Mouse (Mus musculus): ENCODE results near the gene Nrcam.
A peak's percentile ranks its signal among the peaks of the same experiment; 100 is the strongest.

Gene Nrcam

GRCm38 (mm10) chr12:44357881-44358280 lies 29.2 kb downstream of the Nrcam start:
- no peak for DNase-seq (ENCODE audit: low spot score in 2 of 2)

GRCm38 (mm10) chr12:44371076-44371710 lies 42.5 kb downstream of the Nrcam start:
- no peak for DNase-seq (ENCODE audit: low spot score in 2 of 2)

- no peak for DNase-seq (ENCODE audit: low spot score in 2 of 2)
Measured at GRCm38 (mm10) chr12:44375956-44376355, 47.3 kb downstream of the Nrcam start.

DNA sequence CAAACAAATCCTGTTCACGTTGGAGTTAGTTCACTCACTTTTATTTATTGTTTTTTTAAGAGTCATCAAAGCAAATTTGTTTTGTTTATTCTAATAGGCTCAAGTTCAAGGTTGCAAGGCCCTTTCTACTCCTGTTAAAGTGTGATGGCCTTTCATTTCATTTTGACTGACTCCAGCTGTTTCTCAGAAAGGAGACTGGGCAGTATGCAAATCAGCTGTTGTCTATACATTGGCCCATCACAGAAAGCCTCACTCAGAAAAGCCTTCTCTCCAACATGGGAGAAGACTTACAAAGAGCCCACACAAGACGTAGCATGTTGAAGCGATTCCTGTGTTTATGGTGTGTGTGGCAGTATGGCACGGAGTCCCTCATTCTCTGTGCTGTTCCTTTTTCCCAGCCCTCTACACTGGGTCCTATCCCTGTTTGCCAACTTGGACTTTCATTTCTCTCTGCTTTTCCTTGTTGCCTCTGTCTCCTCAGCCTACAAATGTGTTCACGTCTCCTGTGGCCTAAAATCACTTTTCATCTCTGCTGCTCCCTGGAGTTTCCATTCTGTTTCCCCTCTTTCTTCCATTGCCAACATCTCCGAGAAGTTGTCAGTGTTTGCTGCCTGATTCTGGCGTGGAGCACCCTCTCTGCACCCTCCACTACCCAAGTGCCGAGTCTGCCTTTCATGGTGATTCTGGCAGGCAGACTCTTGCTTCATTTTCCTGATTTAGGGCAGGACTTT lies 49.9 kb downstream of the Nrcam start:
- no peak for DNase-seq (ENCODE audit: low spot score in 2 of 2)

DNA sequence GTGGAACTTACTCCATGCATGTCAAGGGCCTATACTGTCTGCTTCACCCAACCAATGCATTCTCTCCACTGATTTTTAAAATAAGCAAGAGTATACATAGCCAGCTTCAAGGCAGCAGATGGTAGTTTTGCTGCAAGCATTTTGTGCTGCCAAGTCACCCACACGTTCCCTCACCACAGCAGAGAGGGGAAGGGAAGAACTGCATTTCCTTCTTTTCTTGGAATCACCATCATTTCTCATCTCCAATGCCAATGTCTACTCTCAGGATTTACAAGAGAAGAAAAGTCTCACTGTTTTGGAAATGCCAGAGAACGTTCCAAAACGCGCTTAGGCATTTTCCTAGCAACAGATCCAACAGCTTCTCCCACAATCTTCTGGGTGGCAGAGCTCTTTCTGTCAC lies 52.1 kb downstream of the Nrcam start:
- peak; percentile 39 to 49 for DNase-seq (ENCODE audit: low spot score in 2 of 2)

GRCm38 (mm10) chr12:44386398-44386797 lies 57.7 kb downstream of the Nrcam start:
- DNase-seq (ENCODE audit: low spot score in 2 of 2), result no peak

DNA sequence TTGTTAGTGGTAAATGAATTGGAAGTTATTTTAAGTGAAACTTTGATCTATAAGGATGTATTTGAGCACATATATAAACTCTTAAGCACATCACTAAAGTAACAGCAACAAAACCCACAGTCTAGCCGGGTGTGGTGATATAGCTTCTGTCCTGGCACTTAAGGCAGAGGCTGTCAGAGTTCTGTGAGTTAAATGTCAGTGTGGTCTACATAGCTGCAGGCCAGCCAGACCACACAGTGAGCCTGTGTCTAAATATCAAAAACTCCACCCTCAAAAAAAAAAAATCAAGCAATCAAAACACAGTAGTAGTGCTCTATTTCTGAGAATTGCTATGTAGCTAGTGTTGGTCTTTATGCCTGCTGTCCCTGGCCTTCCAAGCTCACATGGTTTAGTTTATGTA lies 59.5 kb downstream of the Nrcam start:
- no peak for DNase-seq (ENCODE audit: low spot score in 2 of 2)

DNA sequence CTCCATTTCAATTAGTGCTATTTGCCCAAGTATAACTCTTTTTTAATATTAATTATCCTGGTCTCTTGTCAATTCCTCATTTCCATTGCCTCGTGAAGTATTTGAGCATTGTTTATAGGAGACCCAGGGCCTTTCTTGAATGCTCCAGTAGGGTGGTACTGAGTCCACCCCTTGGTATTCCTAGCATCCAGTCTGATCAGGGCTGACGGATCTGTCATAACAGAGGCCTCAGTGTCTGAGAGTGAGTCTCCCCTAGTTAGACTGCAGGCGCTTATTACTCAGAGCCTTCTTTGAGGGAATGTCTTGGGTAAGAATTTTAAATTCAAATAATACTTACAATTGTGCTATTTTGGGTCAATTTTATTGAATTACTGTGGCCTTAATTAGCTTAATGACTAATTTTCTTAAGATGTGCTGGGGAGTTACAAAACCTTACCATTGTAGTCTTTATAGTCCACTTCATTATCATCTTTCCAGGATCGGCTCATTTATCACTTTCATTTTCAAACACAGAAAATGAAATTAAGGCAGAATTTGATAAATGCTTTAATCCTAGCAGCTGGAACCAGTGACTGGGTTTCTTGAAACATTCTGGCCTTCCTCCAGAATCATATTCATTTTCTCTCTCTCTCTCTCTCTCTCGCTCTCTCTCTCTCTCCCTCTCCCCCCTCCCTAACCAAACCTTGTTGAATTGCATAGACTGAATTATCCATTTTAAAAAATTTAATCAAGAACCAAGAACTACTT lies 61.9 kb downstream of the Nrcam start:
- no peak for DNase-seq (ENCODE audit: low spot score in 2 of 2)

GRCm38 (mm10) chr12:44394901-44395300 lies 66.2 kb downstream of the Nrcam start:
- no peak for DNase-seq (ENCODE audit: low spot score in 2 of 2)

DNA sequence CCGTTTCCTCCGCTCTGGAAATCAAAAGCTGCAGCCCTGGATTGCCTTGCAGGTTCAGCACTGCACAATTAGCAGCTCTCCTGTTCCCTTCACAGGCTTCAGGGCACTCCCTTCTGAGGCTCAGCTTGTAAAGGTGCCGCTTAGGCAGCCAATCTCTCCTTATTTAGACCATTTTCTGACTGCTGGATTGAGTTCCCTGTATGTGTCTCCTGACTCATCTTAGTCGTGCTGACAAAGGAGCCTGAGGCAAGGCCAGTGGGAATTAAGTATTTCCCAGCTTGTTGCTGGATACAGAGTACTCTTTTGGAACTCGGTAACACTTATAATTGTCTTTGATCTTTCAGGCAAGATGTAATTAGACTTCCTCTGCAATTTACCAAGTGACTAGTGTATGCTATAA lies 69.1 kb downstream of the Nrcam start:
- no peak for DNase-seq (ENCODE audit: low spot score in 2 of 2)

DNA sequence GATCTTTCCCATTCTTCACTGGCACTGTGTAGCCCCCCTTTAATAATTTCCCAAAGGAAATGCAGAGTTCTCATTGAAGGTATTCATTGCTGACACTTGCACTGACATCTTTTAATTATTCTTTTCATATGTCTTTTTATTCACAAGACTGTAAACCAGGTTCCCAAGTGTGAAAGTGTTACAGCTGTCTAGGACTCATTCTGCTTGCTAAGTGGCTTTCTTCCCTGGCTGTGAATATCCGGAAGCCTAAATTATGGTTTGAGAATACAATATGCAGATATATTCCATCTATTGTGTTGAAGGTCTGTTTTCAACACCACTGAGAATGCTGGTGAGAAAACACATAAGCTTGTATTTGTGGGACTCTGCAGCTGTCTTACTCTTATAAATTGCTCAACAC lies 73.4 kb downstream of the Nrcam start:
- DNase-seq (ENCODE audit: low spot score in 2 of 2), result no peak

- no peak for DNase-seq (ENCODE audit: low spot score in 2 of 2)
Measured at GRCm38 (mm10) chr12:44403270-44403669, 74.6 kb downstream of the Nrcam start.

- DNase-seq (ENCODE audit: low spot score in 2 of 2), result no peak
Measured at GRCm38 (mm10) chr12:44403731-44404424, 75.2 kb downstream of the Nrcam start.

- DNase-seq (ENCODE audit: low spot score in 2 of 2), result peak; percentile 25 to 36
Measured at GRCm38 (mm10) chr12:44409786-44410185, 81.1 kb downstream of the Nrcam start.

DNA sequence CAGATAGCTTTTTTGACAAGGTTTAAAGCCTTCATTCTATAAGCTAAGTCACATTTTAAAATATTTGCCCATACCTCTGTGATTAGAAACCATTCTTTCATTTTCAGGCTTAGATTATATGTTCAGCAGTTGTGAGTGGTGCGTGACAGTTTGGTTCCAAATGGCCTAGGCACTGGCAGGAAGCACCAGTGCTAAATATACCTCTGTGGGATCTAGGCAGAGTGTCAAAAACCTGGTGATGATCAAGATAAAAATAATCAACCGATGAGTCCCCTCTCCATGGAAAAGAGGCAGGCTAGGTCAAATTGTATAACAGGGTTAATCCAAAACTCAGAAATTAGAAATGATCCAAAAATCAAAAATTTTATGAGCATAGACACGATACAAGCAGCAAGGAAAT lies 82.3 kb downstream of the Nrcam start:
- no peak for DNase-seq (ENCODE audit: low spot score in 2 of 2)

GRCm38 (mm10) chr12:44422154-44422866 lies 93.6 kb downstream of the Nrcam start:
- DNase-seq (ENCODE audit: low spot score in 2 of 2), result no peak

GRCm38 (mm10) chr12:44422867-44423255 lies 94.2 kb downstream of the Nrcam start:
- no peak for DNase-seq (ENCODE audit: low spot score in 2 of 2)

DNA sequence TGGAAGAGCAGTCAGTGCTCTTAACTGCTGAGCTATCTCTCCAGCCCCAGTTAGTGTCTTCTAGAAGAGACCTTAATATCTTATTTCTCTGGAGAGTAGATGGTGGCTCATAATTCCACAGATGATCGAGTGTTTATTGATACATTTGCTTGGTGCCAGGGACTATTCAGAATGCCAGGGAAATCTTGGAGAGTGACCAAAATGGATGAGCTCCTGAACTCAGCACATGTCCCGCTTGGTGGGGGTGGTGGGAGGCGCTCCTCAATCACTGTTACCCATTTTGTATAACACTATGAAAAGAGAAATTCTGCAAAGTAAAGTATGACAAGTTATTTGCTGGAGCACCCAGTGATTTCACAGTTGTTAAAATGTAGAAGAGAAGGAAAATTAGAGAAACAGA lies 95.3 kb downstream of the Nrcam start:
- no peak for DNase-seq (ENCODE audit: low spot score in 2 of 2)

DNA sequence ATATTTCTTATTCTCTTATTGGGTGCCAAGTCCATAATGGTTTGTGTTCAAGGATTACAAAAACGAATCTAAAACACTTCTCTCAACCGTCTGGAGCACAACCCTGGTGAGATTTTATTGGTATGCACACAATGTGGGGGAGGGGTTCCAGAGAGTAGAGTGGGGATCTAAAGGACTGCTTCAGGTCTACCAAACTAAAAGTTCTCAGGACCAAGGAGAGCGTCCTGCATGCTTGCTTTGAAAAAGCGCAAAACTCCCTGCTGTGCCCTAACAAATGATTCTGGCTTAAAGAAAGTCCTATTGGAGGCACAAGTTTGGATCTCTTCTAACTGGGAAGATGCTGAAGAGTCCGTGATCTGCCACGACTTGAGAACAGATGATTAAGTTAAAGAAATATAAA lies 96.4 kb downstream of the Nrcam start:
- DNase-seq (ENCODE audit: low spot score in 2 of 2), result no peak

DNA sequence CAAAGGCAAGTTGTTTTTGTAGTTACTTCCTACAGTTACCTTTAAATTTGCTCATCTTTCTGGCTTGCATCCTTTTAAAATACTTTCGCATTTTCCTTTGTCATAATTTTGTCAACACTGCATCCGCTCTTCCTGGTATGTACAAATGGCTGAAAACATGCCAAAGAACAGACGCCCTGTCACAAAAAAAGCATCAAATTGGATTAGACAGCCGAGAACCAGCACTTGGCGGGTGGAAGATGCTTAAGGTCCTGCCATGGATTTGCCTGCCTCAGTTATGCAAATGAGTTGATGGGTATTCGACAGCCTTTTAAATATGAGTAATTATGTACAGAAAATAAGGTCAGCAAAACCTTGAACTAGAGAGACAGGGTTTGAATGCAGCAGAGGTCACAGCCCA lies 101.7 kb downstream of the Nrcam start:
- DNase-seq (ENCODE audit: low spot score in 2 of 2), result no peak

DNA sequence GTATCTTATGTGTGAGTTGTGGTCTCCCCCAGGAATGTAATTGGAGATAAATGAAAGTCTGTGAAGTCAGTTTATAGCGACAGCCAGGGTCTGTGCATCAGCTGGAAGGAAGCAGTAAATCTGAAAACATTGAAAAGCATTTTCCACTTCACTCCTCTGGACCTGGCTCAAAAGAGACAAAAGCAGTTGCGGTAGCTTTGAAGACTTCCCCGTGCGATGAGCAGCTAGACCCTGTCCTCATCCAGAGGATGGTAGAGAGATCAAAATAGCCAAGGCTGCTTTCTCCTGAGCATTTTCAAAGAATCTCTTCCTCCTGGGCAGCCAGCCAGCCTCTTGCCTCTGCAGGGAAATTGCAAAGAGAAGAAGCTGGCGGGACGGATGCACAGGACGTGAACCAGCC lies 102.3 kb downstream of the Nrcam start:
- DNase-seq (ENCODE audit: low spot score in 2 of 2), result peak; percentile 26 to 43

DNA sequence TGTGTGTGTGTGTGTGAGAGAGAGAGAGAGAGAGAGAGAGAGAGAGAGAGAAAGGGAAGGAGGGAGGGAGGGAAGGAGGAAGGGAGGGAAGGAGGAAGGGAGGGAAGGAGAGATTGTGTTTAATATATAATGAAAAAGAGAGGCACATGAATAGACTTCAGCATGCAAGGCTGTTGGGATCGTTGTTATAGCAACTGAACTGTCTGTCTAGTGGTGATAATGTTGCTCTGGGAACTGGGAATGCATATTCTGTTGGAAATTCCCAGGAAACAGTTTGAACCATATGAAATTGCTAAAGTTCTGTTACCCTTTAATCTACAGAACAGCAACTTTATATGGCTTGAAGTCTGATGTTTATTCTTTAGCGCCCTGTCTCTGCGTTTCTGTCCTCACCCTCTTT lies 104.0 kb downstream of the Nrcam start:
- no peak for DNase-seq (ENCODE audit: low spot score in 2 of 2)

All from frontal cortex, postnatal 14 days (tissue).